Mouse (Mus musculus): ENCODE results near the gene Fam173a. TPM values are rescaled to one million over a fixed set of nuclear protein-coding genes. Genes with fewer than 3 reads are reported as not detected.

Fam173a gene
- polyA plus RNA-seq, 1 experiment from 2014 or later = 79.1 TPM

GRCm38 (mm10) chr17:25833961-25834594 is 41.4 kb upstream of the Fam173a start:
- H3K9me3 ChIP-seq = no peaks in the 10 kb centered on the region
- H3K4me3 ChIP-seq = peak overlapping the region; percentile 77
- WGBS = 59% methylated on average over 6 of the region's 6 CpGs
- peaks cover 65% of the 10 kb centered on the region for H3K36me3 ChIP-seq (replicated peaks)
- H3K27me3 ChIP-seq (ENCODE audit: poor library complexity, severe bottlenecking) = no peaks in the 10 kb centered on the region
- H3K4me1 ChIP-seq = peaks cover 87% of the 10 kb centered on the region
- DNase-seq (ENCODE audit: extremely low spot score, low spot score) = no peak
- peak overlapping the region; percentile 96 for H3K27ac ChIP-seq

GRCm38 (mm10) chr17:25833291-25833663 is 40.6 kb upstream of the Fam173a start, which contains the start of gene Stub1:
Stub1 (minus strand) TSS chr17:25833404.
- Histone ChIP-seq H3K4me3 (peak within 1 kb of the TSS; percentile 77), H3K9me3 (no peaks in the 10 kb centered on the region), H3K27me3 (ENCODE audit: poor library complexity, severe bottlenecking) (no peaks in the 10 kb centered on the region), H3K27ac (peak within 1 kb of the TSS; percentile 96), H3K4me1 (peaks cover 91% of the 10 kb centered on the region), H3K36me3 (replicated peaks) (peaks cover 60% of the 10 kb centered on the region)
- no peak for DNase-seq (ENCODE audit: extremely low spot score, low spot score)
- under 1% methylated on average over 24 of the region's 24 CpGs for WGBS

- Histone ChIP-seq H3K27me3 (ENCODE audit: poor library complexity, severe bottlenecking) (no peaks in the 10 kb centered on the region), H3K4me1 (peaks cover 91% of the 10 kb centered on the region), H3K36me3 (replicated peaks) (peaks cover 60% of the 10 kb centered on the region), H3K9me3 (no peaks in the 10 kb centered on the region), H3K4me3 (peak overlapping the region; percentile 77), H3K27ac (peak overlapping the region; percentile 96)
- peak; percentile 100 for DNase-seq (ENCODE audit: extremely low spot score, low spot score)
- under 1% methylated on average over 77 of the region's 77 CpGs for WGBS
These were observed 40.0 kb upstream of the Fam173a start for GRCm38 (mm10) chr17:25832436-25833290.

- Histone ChIP-seq H3K27me3 (ENCODE audit: poor library complexity, severe bottlenecking) (no peaks in the 10 kb centered on the region), H3K27ac (peak overlapping the region; percentile 96), H3K36me3 (replicated peaks) (peaks cover 67% of the 10 kb centered on the region), H3K4me1 (peaks cover 86% of the 10 kb centered on the region), H3K4me3 (peak overlapping the region; percentile 77), H3K9me3 (no peaks in the 10 kb centered on the region)
- no peak for DNase-seq (ENCODE audit: extremely low spot score, low spot score)
- 71% methylated on average over 21 of the region's 21 CpGs for WGBS
These were observed 39.0 kb upstream of the Fam173a start for GRCm38 (mm10) chr17:25831451-25832281.

GRCm38 (mm10) chr17:25830806-25831431 is 38.2 kb upstream of the Fam173a start:
- Histone ChIP-seq H3K27ac (0 out of 2 replicates have a peak overlapping the region, but pooled peaks have one; percentile 27), H3K9me3 (no peaks in the 10 kb centered on the region), H3K36me3 (replicated peaks) (peaks cover 70% of the 10 kb centered on the region), H3K27me3 (ENCODE audit: poor library complexity, severe bottlenecking) (no peaks in the 10 kb centered on the region), H3K4me1 (peaks cover 83% of the 10 kb centered on the region), H3K4me3 (peak overlapping the region; percentile 77)
- DNase-seq (ENCODE audit: extremely low spot score, low spot score) = no peak
- 89% methylated on average over 14 of the region's 14 CpGs for WGBS

GRCm38 (mm10) chr17:25830200-25830753 is 37.6 kb upstream of the Fam173a start:
- peaks cover 83% of the 10 kb centered on the region for H3K4me1 ChIP-seq
- H3K27me3 ChIP-seq (ENCODE audit: poor library complexity, severe bottlenecking) = no peaks in the 10 kb centered on the region
- H3K4me3 ChIP-seq = peak overlapping the region; percentile 77
- WGBS = 93% methylated on average over 4 of the region's 4 CpGs
- no peaks in the 10 kb centered on the region for H3K9me3 ChIP-seq
- peaks cover 68% of the 10 kb centered on the region for H3K36me3 ChIP-seq (replicated peaks)
- H3K27ac ChIP-seq = 0 out of 2 replicates have a peak overlapping the region, but pooled peaks have one; percentile 27
- DNase-seq (ENCODE audit: extremely low spot score, low spot score) = no peak

GRCm38 (mm10) chr17:25829558-25830017 is 36.9 kb upstream of the Fam173a start:
- Histone ChIP-seq H3K4me1 (peaks cover 83% of the 10 kb centered on the region), H3K4me3 (peak overlapping the region; percentile 77), H3K27ac (peak overlapping the region; percentile 94), H3K27me3 (ENCODE audit: poor library complexity, severe bottlenecking) (no peaks in the 10 kb centered on the region), H3K9me3 (no peaks in the 10 kb centered on the region), H3K36me3 (replicated peaks) (peaks cover 62% of the 10 kb centered on the region)
- no peak for DNase-seq (ENCODE audit: extremely low spot score, low spot score)
- WGBS = 44% methylated on average over 8 of the region's 8 CpGs

- H3K9me3 ChIP-seq = no peaks in the 10 kb centered on the region
- H3K4me1 ChIP-seq = peaks cover 83% of the 10 kb centered on the region
- peak within 1 kb of the TSS; percentile 94 for H3K27ac ChIP-seq
- H3K27me3 ChIP-seq (ENCODE audit: poor library complexity, severe bottlenecking) = no peaks in the 10 kb centered on the region
- 2% methylated on average over 32 of the region's 32 CpGs for WGBS
- peak; percentile 85 for DNase-seq (ENCODE audit: extremely low spot score, low spot score)
- H3K36me3 ChIP-seq (replicated peaks) = peaks cover 58% of the 10 kb centered on the region
- H3K4me3 ChIP-seq = peak within 1 kb of the TSS; percentile 77
These were observed 36.2 kb upstream of the Fam173a start, which contains the start of gene Jmjd8 for GRCm38 (mm10) chr17:25828712-25829557. Jmjd8 (plus strand) TSS chr17:25828867.

GRCm38 (mm10) chr17:25828223-25828594 is 35.5 kb upstream of the Fam173a start:
- Histone ChIP-seq H3K4me1 (peaks cover 80% of the 10 kb centered on the region), H3K9me3 (no peaks in the 10 kb centered on the region), H3K36me3 (replicated peaks) (peaks cover 58% of the 10 kb centered on the region), H3K27me3 (ENCODE audit: poor library complexity, severe bottlenecking) (no peaks in the 10 kb centered on the region), H3K4me3 (peak overlapping the region; percentile 77), H3K27ac (peak overlapping the region; percentile 94)
- WGBS = 83% methylated on average over 8 of the region's 8 CpGs
- DNase-seq (ENCODE audit: extremely low spot score, low spot score) = no peak

- DNase-seq (ENCODE audit: extremely low spot score, low spot score) = no peak
- Histone ChIP-seq H3K9me3 (no peaks in the 10 kb centered on the region), H3K27me3 (ENCODE audit: poor library complexity, severe bottlenecking) (no peaks in the 10 kb centered on the region), H3K4me3 (peak overlapping the region; percentile 77), H3K27ac (peak overlapping the region; percentile 94), H3K4me1 (peaks cover 84% of the 10 kb centered on the region), H3K36me3 (replicated peaks) (peaks cover 58% of the 10 kb centered on the region)
- 91% methylated on average over 22 of the region's 22 CpGs for WGBS
These were observed 35.0 kb upstream of the Fam173a start for GRCm38 (mm10) chr17:25827546-25828222.

- Histone ChIP-seq H3K4me1 (peaks cover 82% of the 10 kb centered on the region), H3K36me3 (replicated peaks) (peaks cover 58% of the 10 kb centered on the region), H3K9me3 (no peaks in the 10 kb centered on the region), H3K27me3 (ENCODE audit: poor library complexity, severe bottlenecking) (no peaks in the 10 kb centered on the region), H3K4me3 (0 out of 2 replicates have a peak overlapping the region, but pooled peaks have one; percentile 0), H3K27ac (no peak overlapping the region)
- DNase-seq (ENCODE audit: extremely low spot score, low spot score) = no peak
- WGBS = 93% methylated on average over 13 of the region's 13 CpGs
These were observed 34.3 kb upstream of the Fam173a start for GRCm38 (mm10) chr17:25827011-25827410.
